Mouse (Mus musculus): ENCODE results near the gene Igsf8.

Igsf8 gene

DNA sequence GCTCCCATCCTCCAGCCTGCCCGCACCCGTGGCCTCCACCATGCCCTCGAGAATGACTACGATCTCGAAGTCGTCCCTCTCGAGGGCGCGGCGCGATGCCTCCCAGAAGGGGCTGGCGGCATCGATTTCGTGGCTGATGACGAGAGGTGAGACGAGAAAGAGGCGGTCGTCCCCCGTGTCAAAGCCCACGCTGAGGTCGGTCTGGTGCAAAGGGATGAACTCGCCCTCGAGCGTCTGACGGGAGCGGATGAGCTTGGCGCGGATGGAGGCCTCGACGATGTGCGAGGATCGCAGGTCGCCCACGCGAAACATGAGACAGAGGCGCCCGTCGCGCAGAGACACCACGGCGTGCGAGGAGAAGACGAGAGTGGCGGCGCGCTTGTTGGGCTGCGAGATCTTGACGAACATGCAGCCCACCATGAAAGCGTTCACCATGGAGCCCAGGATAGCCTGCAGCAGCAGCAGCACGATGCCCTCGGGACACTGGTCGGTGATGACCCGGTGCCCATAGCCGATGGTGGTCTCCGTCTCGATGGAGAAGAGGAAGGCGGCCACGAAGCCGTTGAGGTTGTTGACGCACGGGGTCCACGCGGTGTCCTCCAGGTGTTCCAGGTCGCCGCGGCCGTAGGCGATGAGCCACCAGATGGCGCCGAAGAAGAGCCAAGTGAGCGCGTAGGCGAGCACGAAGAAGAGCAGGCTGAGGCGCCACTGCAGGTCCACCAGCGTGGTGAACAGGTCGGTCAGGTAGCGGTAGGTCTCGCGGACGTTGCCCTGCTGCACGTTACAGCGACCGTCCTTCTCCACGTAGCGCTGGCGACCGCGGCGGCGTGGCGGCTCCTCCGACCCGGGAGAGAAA, 64.5 kb downstream of the Igsf8 start:
- peak; percentile 80 for DNase-seq

DNA sequence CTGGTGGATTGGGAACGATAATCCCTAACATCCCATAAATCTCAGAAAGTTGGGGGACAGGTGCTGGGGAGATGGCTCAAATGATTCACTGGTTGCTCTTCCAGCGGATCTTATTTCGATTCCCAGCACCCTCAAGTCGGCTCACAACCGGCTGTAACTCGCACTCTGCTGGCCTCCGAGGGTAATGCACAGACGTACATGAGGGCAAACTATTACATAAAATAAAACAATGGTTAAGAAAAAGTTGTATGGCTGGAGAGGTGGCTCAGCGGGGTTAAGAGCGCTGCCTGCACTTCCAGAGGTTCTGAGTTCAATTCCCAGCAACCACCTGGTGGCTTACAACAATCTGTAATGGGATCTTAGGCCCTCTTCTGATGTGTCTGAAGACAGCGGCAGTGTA, 65.2 kb downstream of the Igsf8 start:
- no peak for DNase-seq

DNA sequence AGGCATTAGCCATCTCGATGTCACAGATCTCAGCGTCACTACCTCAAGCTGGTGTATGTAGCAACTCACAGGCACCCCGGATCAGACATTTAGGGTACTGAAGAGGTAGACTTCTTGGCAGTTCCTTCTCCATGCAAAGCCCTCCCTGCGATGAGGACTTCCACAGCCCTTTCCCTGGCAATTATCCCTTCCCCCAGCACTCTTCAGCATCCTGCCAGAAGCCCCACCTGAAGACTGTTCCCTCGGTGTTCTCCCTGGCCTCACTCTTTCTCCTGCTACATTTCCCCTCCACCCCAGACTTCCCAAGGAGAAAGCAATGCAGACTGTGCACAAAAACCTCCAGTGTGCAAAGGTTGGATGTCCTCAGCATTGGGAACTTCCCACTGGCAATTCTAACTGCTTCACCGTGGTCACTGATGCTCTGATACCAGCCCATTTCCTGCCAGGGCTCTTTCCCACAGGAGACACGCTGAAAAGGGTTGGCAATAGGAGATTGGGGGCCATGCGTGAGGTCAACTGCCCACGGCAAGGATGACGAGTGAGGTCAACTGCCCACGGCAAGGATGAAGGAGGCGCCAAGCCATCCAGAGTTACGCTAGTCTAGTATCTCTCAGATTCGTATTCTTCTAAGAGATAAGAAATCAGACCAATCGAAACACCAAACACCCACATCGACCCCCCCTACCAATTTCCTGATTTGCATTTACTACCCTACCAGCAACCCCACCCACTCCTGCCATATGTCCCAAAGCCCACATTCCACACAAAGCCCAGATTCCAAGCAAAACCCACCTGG, 66.0 kb downstream of the Igsf8 start:
- no peak for DNase-seq

DNA sequence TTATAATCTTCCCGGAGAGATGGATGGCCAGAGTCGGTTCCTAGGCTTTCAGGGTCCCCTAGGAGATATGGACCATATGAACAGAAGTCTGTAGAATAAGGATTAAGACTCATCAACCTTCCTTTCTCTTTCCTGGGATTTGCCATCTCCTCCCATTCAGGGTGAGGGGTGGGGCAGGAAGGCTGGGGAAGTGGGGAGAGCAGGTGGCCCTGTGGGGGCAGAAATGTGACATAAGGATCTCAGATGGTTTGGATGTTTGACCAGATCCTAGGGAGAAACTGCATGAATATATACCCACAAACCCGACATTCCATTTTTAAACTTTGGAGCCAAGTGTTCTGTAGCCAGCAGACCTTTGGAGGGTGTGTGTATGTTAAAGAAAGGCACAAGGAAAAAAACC, 66.6 kb downstream of the Igsf8 start:
- DNase-seq = no peak

DNA sequence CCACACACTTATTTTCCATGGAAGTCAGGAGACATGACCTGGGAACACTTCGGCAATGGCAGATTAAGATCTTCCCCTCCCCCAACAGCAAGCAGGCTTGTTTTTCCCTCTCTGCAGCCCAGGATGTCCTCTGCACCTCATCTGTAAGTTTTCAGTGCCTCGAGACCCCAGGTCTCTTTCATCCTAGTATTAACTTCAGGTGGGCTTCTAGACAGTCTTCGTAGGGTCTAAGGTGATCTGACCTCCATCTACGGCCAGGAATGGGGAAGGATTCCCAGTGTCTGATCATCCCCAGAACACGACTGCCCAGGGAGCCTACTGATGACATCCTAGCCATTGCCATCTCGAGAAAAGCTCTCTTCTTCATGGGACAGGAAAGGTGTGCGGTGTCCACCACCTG, 67.0 kb downstream of the Igsf8 start:
- no peak for DNase-seq

DNA sequence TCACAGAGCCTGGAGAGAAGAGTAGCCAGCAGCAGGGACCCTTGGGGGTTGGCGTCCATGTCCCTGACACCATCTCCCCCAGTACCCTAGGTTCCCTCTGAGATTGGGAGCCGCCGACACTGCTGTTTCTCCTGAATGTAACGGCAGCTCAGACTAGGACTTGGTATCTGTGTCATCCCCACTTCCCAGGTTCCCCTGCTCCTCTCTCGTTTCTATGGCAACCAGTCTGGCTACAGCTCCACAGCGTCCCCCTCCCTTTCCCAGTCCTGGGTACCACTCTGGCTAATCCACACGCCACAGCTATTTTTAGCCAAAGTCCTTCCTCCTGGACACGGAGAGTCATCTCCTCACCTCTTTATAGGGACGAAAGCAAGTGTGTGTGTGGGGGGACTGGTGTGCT, 67.7 kb downstream of the Igsf8 start, which contains the start of gene Kcnj9:
TSS of gene Kcnj9 (minus strand) at position 188 of the 400 bp plus-strand sequence.
- no peak for DNase-seq

DNA sequence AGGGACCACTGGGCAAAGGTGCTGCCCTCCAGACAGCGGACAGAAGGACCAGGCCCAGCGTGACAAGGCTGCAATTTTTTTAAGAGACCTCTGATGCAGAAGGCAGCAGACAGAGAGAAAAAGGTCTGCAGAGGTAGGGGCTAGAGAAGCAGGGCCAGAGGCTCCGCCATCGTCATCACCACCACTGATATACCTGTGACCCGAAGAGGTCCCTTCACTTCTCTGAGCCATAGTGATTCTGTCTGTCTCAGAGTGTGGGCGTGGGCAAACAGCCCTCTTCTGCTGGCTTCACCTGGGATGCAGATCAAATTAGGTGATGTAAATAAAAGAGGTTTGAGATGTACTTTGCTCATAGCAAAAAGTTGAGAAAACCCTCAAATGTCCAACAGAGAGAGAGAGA, 68.2 kb downstream of the Igsf8 start:
- no peak for DNase-seq

DNA sequence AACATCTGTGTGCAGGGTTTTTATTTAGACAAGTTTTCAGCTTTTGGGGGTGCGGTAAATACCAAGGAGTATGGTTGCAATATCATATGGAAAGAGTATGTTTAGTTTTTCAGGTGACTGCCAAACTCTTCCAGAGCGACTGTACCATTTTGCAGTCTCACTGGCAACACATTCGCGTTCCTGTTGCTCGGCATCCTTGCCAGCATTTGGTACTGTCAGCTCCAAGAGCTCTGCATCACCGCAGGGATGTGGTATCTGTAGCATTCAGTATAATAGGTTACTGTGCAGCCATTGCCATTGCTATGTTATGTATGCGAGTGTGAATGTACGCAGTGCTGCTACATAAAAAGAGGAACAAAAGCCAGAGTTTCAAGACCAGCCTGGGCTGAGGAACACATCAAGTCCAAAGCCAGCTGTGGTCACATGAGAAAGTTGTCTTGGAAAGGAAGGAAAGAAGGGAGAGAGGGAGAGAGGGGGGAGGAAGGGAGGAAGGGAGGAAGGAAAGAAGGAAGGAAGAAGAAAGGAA, 70.0 kb downstream of the Igsf8 start:
- no peak for DNase-seq

DNA sequence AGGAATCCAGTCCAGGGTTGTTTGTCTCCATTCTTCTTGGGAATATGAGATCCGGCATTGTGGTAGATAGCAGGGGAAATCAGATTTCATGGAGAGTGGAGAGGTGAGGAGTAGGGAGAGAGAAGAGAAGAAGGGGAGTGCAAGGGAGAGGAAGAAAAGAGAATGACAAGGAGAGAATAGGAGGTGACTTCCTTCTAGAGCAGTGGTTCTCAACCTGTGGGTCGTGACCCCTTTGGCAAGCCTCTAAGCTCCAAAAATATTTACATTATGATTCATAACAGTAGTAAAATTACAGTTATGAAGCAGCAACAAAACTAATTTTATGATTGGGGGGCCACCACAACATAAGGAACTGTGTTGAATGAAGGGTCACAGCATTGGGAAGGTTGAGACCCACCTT, 71.5 kb downstream of the Igsf8 start:
- DNase-seq = no peak

DNA sequence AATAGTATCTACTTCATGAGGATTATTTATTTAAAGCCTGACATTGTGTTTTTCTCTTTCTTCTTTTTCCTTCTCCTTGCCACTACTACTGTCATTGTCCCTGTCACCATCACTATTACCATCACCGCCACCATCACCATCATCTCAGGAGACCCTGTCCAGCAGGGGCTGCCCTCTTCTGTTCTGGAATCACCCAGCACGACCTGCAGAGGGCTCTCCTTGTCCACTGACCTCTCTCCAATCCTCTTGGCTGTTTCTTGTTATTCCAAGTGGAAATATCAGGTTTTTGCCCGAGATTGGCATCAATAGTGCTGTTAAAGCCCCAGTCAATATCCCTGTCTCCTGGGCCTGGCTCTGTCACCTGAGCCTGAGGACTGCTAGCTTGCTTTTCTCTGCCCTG, 72.1 kb downstream of the Igsf8 start:
- no peak for DNase-seq

DNA sequence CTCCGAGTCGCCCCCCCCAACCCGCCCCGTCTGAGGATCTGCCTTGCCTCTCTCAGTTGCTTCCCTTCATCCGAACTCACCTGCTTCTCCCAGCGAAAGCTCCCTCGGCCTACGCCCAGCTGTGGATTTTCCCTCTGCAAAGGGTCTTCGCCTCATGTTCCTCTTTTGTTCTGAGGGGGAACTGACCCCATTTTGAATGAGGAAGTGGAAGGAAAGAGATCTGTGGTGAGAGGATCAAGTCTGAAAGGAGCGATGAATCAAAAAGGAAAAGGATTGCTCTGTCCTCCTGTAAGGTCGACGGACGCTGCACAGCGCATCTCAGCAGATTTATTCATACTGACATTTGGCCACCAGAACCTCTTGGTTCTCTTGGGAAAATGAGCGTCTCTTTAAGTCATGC, 74.4 kb downstream of the Igsf8 start:
- no peak for DNase-seq

DNA sequence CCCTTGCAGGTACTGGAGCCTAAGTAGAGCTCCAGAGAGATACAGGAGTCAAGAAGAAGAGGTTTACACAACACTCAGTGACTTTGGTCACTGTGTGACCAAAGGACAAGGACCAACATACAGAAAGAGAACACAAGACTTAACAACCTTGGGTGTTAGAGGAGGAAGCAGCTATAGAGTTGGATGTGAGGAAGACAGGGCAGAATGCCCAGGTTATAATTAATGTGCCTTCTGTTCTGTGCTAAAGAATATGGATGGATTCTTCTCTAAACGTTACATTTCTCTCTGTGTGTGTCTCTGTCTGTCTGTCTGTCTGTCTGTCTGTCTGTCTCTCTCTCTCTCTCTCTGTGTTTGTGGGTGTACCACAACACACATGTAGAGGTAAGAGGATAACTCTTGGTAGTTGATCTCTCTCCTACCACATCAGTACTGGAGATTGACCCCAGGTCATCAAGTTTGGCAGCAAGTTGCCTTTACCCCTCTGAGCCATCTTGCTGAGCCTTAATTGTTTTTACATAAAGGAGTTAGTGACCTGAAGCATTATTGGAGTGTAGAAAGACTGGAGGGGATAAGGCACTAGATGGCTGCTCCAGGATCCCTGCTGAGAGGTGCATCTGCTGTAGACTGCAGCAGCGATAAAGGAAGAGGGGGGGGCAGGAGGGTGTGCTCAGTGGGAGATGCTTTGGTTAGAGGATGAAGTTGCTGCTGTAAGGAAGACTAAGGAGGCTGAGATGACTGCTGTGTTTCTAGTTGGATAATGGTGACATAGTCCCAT, 76.2 kb downstream of the Igsf8 start:
- DNase-seq = no peak

DNA sequence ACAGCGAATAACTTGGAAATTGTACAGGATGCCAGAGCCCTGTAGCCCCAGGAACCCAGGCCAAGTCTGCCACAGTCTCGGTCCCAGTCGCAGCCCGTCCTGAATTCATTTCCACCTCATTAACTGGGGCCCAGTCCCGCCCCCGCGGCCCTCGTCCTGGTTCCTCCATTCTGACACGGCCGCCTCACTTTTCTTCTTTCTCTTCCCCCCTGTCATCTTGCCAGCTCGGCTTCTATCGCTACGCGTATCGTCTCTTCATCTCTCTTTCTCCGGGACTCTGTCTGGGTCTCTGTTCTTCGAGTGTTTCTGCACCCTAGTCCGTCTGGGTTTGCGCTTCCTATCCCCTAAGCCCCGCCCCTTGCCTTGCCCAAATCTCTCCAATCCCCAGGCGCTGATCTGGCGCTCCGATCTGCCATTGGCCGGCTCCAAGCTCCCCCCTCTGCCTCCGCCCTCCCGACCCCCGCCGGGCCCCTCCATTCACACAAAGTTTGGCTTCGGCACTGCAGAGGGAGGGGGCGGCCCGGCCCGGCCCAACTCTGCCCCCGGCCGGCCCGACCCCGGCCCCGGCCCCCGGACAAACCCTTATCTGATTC, 79.4 kb downstream of the Igsf8 start, which contains the start of gene Kcnj10:
TSS of gene Kcnj10 (plus strand) at position 482 of the 593 bp plus-strand sequence.
- DNase-seq = peak; percentile 69 to 70

DNA sequence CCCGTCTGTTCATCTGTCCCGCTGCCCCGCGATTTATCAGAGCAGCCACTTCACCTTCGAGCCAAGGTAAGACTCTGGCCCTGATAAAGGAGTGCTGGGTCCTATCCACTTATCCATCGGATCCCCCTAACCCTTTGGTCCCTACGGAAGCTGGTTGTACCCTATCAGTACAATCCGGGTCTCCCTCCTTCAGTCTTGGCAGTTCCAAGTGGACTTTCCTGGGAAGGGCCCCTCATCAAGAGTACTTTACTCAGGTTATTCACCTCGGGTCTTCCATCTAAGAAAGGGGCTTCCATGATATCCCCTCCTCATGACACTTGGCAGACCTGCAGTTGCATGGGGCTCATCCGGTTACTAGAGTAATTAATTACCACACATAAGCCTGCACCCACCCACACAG, 79.9 kb downstream of the Igsf8 start:
- no peak for DNase-seq

DNA sequence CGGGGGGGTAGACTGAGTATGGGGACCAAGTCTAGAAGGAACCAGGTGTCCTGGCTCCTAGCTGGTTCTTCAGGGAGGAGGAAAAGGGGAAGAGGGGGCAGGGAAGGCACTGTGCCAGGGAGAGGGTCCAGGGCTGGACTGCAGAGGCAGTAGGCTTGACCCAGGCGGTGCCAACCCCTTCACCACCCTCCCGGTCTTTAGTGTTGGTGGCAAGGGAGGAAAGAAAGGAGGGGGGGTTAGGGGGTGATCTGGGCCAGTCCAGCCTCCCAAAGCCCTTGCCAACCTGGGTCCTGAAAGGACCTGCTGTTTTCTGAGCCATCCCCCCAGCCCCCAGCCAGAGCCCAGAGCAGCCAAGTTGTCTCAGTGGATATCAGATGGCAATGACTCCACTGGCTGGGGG, 81.3 kb downstream of the Igsf8 start:
- DNase-seq = no peak

DNA sequence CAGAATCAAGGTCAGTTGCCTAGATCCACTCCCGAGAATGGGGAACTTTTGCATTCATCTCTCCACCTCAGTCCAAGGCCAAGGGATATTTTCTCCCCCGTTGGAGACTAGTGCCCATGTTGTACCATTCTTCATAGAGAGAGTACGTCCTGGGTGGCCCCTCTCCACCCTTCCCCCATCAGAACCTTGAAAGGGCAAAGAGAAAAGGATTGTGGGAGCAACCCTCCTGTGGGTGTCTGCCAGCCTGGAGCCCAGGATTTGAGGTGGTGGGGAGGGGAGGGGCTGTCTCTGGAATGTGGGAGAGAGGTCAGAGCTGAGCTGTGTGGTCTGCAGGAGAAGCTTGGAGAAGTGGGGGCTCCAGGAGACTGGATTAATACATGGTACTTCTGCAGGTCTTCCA, 82.5 kb downstream of the Igsf8 start:
- no peak for DNase-seq

DNA sequence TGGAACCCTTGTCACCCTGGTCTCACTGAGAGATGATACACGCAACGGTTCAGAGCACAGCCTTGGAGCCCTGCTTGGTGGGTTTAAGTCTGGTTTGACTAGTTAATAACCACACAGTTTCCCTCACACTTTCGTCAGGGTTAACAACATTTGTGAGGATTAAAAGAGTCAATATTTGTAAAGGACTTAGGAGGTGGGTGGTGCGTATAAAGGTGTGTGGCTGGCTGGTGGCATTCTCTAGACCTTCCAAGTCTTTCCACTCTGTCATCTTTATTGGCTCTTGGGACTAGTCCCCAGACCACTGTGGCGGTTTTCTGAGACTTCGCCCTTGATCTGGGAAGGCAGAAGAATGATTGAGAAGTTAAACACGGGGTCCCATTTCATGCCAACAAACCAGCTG, 83.4 kb downstream of the Igsf8 start:
- no peak for DNase-seq

DNA sequence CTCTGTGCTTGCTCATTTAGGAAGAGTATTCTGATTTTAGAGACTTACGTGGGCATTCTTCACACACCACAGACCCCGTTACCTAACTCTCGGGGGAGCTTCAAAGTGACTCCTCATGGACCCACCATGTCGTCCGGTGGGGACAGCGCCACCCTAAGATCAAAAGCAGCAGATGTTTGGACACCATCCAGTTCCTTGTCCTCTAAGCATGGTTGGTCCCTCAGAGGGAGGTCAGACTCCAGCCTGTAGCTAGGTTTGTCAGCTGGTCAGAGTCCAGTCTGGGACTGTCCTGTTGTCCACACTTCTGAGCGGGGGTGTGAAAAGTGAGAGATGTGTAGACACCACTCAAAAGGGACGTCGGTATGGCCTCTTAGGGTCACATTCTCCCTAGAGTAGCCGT, 85.3 kb downstream of the Igsf8 start:
- no peak for DNase-seq

DNA sequence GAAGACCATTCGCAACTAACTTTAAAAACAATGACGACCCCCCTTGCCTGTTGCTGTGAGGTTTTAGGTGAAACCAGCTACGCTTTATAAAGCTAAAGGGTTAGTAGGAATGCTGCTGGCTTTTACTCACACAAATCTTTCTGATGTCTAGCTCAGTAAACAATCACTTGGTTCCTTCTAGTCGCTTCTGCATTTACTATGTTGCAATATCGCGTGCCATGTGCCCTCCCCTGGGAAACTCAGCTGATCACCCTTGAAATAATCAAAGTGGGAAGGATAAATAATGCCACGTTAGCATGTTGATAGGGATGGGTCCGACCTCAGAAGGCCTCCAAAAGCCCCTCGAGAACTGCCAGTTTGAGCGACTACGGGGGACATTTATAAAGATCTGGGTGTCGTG, 85.9 kb downstream of the Igsf8 start:
- DNase-seq = no peak

DNA sequence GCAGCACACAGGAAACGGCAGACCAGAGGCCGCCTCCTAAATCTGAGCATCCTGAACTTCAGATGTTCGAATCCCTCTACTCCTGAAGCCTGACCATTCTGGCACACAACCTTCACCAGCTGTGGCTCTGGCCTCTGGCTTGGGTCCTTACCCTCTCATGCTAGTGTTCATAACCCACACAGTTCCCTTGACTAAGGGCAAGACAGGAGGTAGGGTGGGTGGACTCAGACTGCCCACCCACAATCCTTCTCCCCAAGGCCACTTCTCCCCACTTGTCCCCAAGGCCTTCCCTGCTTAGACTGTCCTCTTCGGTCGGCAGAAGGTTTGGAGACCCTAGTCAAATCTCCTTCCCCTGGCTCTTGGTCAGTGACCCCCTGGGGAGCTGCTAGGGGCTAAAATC, 88.1 kb downstream of the Igsf8 start:
- DNase-seq = no peak

DNA sequence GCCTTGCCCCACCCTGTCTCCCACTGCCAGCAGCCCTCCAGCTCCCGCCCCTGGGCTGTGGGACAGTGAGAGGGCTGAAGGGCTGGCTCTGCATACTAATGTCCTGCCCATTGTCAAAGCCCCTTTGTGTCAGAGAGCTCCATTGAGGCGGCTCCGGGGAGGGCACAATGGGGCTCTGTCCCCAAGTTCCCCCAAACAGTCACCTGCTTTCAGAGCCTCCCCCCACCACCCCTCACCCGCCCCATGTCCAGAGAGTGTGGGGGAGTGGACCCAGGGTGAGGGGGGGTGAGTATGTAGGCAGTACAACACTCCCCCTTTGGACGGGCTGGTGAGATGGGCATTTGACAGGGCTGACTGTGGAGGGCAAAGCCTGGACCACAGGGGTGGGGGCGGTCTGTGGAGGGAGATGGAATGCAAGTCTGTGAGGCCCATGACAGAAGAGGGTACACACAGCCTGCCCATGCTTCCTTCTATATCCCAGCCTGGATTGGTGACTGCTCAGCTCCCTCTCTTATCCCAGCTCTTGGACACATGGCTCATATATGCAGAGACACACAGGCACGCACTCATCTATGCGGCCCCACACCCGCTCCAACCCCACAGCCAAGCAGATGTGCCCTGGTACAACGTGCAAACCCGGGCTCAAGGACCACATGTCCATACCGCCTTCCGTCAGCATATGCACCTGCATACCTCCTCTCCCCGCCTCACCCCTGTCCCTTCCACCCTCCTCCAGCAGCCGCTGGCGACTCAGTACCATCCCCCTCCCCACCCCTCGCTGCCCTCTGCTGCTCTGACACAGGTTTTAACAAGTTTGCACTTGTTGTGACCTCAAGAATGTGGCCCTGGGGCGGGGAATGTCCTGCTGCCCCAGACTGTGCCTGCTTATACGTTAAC, 88.7 kb downstream of the Igsf8 start:
- no peak for DNase-seq

DNA sequence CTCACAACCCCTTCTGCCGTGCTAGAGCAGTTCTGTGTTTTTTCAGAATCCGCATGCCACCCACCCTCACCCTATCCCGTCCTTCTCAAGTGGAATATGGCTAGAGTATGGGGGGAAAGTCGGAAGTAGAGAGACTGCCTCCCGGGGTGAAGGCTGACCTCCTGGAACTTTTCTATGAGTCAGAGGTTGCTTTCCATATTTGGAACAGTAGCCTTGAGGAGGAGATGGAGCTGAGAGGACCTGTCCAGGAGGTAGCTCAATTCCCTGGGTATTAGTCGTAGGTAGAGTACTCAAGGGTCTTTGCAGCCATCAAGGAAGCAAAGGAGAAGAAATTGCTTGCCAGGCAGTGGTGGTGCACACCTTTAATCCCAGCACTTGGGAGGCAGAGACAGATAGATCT, 90.6 kb downstream of the Igsf8 start:
- no peak for DNase-seq
